Mouse (Mus musculus): ENCODE results near the gene Olfr410.
A peak's percentile ranks its signal among the peaks of the same experiment; 100 is the strongest.

Olfr410 gene

DNA sequence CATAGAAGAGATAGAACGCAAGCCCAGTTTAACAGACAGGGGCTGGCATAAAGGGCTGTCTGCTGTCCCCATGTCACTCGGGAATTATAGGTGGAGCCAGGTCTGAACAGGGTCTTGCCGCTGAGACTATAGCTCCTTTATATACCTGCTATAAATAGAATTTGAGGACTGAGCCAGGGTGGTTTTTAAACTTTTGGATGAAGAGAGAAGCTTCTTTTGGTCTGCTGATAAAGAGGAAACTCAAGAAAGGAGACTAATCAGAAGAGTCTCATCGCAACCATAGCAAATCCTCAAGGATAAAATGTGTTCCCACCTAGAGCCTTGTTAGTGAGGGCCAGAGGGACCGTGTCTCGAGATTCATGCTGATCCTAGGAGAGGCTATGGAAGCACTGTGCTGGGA lies at the start of gene Olfr410:
Olfr410 (minus strand) TSS at position 101 of the 400 bp plus-strand sequence.
- no peak for DNase-seq (ENCODE audit: low read depth)

DNA sequence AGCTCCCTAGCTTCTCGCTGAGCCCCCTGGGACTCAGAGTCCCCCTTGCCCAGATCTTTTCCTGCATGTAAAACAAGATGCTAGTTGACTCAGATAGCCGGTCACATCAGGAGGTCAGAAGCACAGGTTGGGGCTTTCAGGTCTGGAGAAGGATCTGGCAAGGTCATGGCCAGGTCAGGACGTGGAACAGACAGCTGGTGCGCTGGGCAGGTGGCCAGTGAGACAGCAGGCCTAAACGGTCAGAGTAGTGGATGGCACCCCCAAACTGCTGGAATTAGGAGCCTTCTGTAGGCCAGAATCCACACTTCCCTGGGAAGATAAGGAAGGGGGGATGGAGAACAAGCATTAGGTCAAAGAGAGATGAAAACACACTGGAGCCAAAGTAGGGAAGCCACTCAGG lies 49.4 kb upstream of the Olfr410 start:
- DNase-seq (ENCODE audit: low read depth): no peak

DNA sequence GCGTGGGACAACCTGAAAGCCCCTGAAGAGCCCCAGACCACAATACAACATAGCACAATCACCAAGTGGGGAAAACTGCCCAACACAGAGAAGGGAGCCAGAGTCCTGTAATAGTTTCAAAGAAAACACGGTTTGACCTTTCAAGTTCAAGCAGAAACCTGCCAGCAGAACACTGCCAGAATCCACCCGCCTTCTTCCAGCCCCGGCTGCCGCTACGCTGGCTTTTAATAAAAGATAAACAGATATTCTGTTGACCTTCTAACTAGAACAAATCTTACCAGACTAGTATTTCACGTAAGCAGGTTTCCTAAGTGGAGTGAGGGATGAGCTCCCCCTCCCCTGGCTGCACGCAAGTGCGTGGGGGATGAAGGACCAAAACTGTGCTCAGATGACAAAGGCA lies 47.8 kb upstream of the Olfr410 start:
- DNase-seq (ENCODE audit: low read depth): no peak

DNA sequence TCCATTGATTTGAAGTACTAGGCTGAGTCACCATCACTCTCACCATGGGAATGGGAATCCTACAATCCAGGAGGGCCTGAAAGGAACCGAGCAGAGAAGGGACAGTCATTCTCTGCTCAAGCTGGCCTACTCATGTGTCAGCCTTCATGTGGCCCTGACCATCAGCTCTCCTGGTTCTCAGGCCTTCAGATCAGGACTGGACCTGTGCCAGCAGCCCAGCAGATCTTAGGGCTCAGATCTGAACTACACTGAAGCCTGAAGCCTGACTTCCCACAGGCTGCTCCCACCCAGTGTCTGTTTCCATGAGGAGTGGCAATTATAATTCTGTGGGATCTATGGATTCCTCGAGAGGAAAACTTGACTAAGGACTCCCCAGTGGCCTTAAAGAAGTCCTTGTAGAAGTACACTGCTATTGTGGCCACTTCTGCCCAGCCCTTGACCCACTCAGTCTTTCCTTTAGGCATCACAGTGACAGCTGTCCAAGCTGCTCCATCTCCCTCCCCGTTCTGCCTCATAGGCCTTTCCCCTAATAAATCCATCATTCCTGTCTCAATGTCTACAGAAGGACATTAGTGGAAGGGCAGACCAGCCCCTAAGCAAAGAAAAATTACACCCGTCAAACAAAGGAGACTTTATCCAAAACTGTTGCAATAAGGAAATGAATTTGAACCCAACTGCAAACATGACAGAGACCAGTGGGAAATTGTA lies 41.5 kb upstream of the Olfr410 start:
- no peak for DNase-seq (ENCODE audit: low read depth)

DNA sequence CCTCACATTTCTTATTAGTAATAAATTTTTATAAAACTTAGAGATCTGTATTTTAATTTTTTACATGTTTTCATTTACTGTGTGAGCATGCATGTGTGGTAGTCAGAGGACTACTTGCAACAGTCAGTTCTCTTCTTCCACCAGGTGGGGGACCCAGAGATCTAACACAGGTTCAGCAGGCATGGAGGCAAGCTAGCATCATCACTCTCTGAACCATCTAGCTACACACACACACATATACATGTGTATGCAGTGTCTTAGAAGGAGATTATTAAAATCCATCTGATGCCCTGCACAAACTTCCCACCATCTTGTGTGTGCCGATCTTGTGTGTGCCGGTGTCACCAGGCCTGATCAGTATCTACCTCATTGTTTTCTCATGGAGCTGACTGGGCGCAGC lies 39.0 kb upstream of the Olfr410 start:
- peak; percentile 21 for DNase-seq (ENCODE audit: low read depth)

DNA sequence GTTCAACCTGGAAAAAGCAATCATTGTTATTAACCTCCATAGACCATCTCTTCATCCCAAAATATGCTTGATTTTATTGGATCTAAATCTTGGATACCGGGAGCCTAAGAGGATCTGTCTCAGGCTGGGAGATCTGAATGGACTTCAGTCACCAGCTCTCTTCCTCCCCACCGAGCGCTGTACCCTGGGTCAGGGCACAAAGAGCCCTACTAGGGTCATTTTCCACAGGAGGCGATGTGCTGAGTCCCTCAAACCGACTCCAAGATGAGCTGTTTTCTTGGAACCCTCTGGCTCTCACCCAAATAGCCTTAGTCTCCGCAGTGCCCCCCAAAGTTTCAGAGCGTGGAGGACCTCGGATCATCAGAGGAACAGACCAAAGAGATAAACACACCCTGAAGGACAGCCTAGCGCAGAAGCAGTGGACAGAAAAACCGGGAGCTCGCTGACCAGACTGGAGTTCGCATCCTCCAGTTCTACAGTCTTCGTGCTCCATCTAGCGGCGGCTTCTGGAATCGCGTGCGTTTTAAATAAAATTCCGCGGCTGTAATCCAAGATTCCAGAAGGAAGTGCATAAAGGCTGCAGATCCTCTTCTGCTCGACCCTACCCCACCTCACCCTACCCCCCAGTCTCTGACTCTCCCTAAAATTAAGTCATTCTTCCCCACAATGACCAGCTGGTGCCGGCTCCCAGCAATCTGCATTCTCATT lies 33.7 kb upstream of the Olfr410 start:
- DNase-seq (ENCODE audit: low read depth): peak; percentile 58

DNA sequence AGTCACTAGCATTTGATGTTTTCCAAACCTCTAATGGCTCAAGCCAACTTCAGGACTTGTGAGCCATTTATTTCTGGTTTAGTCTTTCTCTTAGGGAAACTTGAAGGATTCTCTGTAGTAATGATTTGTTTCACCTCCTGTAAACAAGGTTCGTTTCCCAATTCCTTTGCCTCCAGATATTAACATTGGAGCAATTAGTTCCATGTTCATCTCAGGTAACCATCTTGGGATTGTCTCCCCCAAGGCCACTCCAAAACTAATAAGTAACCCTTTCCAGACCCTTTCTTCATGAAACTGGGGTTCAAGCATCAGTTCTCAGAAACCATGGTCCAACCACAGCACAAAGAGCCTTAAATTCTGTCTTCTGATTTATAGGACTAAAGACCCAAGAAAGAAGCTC lies 23.9 kb upstream of the Olfr410 start, which contains the start of gene Olfr412:
Olfr412 (plus strand) TSS at position 301 of the 400 bp plus-strand sequence.
- DNase-seq (ENCODE audit: low read depth): no peak

DNA sequence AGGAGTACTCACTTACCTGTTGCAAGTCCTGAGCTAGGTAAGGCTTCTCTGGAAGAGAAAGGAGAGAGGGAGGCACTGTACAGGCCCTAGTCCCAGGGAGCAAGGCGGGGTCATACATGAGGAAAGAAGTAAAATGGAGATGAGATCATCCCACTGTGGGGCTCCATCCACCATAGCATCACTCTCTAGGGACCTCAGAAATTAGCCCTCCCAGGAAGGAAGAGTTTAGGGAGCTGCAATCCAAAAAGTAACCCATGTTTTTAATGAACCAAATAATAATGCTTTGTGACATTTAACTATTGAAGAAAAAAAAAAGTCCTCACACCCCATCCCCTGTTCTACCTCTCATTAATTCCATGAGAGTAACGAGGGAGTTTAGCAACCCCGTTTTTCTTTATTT lies 14.7 kb upstream of the Olfr410 start, which contains the start of gene Olfr411:
Olfr411 (minus strand) TSS at position 101 of the 400 bp plus-strand sequence.
- DNase-seq (ENCODE audit: low read depth): no peak

DNA sequence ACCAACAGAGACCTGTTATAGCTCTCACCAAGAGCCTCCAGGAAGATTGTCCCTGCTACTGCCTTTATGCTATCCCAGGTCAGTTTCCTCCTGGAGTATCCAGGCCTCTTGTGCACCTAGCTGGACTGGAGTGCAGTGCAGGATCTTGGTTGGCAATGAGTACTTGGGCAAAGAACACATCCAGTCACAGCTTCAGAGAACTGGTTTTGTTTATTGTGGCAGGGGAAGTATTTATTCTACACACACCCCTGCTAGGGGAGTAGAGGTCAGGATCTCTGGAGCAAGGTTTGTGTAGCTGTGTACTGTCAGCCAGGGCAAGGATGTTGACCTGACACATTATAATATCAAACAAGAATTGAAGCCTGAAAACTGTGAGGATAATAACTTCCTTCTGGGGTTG lies 9.1 kb downstream of the Olfr410 start:
- no peak for DNase-seq (ENCODE audit: low read depth)

DNA sequence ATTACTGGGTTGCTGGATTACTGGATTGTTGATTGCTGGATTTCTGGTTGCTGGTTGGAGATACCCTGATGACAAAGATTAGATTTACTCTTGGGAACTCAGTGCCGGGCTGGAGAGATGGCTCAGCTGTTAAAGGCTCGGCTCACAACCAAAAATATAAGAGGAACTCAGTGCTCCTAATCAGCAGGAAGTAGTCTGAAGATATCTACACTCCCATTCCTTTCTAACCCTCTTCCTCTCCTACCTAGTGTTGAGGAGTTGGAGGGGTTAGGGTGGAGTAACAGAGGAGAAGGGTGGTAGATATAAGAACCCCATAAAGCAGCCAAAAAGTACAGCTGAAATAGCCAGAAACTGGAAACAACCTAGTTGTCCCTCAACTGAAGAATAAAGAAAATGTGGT lies 11.8 kb downstream of the Olfr410 start:
- DNase-seq (ENCODE audit: low read depth): no peak

DNA sequence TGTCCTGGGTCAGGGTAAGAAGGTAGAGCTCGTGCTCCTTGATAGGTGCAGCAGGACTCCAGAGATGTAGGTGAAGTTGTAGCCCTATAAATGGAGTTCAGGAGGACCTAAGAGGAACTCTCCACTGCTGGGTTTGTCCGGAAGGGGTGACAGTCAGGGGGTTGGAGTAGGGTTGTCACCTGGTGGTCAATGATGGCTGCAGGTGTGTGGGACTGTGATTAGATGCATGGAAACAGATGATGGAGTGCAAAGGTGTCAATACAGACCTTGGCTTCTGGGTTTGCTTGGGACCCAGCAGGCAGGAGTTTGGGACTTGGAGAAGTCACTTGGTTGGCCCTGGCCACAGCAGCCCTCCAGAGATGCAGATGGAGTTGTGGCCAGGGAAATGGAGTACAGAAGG lies 50.6 kb downstream of the Olfr410 start:
- DNase-seq (ENCODE audit: low read depth): no peak

DNA sequence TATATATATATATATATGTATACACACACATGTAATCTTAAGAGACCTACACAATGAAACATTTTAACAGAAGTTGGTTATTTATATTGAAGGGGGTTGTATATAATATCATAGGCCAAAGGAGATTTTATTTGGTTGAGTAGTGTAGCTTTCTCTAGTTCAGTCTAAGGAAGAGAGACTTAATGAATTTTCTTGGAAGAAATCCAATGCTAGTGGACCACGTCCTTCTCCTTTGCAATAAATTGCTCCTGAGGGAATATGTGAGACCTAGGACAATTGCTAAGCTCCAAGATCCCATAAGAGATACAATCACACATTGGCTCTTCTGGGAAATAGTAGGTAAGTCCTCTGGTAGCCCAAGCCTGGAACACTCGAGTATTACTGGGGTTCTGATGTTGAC lies 54.4 kb downstream of the Olfr410 start, which contains the start of gene Olfr59:
Olfr59 (plus strand) TSS at position 301 of the 400 bp plus-strand sequence.
- no peak for DNase-seq (ENCODE audit: low read depth)
